Mouse (Mus musculus) heart, embryonic 11.5 days (tissue): ENCODE data around the gene Gm10974. TPM values are rescaled to one million over a fixed set of nuclear protein-coding genes. Genes with fewer than 3 reads are reported as not detected.
A peak's percentile ranks its signal among the peaks of the same experiment; 100 is the strongest.

Experiments
- ATAC-seq: fragments of 200-750 bp; cut with Nextera tagmentation; replicated peaks from 2 replicates; pipeline ENCODE4 v1.8.0; 2017; ENCODE audit warnings: moderate library complexity; ENCODE audit not compliant: insufficient number of reproducible peaks, low FRiP score, low TSS enrichment
- H3K27ac ChIP-seq: fragments of 300-500 bp; sonication (generic); 2 replicates; pipeline ENCODE4 v1.5.1; 2014; ENCODE audit warnings: mild to moderate bottlenecking, low read depth, low read length
- H3K27me3 ChIP-seq: fragments of 300-500 bp; sonication (generic); 2 replicates; pipeline ENCODE4 v1.6.1; 2014; ENCODE audit warnings: mild to moderate bottlenecking, low read length, mixed read lengths; ENCODE audit not compliant: control insufficient read depth, insufficient read depth
- H3K36me3 ChIP-seq: fragments of 300-500 bp; sonication (generic); 2 replicates; pipeline ENCODE4 v1.6.1; 2014; ENCODE audit warnings: mild to moderate bottlenecking, low read length, moderate library complexity, mixed read lengths; ENCODE audit not compliant: control insufficient read depth, insufficient read depth
- H3K4me1 ChIP-seq: fragments of 300-500 bp; sonication (generic); 2 replicates; pipeline ENCODE4 v1.6.1; 2014; ENCODE audit warnings: low read length; ENCODE audit not compliant: control insufficient read depth, insufficient read depth
- H3K4me2 ChIP-seq: fragments of 300-500 bp; sonication (generic); 2 replicates; pipeline ENCODE4 v1.6.1; 2014; ENCODE audit warnings: mild to moderate bottlenecking, moderate library complexity
- H3K4me3 ChIP-seq: fragments of 300-500 bp; sonication (generic); 2 replicates; pipeline ENCODE4 v1.5.1; 2014; ENCODE audit warnings: low read depth, low read length
- H3K9ac ChIP-seq: fragments of 300-500 bp; sonication (generic); 2 replicates; pipeline ENCODE4 v1.6.1; 2014; ENCODE audit warnings: mild to moderate bottlenecking, low read depth, low read length, moderate library complexity
- H3K9me3 ChIP-seq: fragments of 300-500 bp; sonication (generic); replicated peaks from 2 replicates; pipeline ENCODE4 v1.6.1; 2016; ENCODE audit warnings: low read length; ENCODE audit not compliant: control insufficient read depth
- WGBS: fragments of 180-500 bp; shearing (Covaris S2); extraction: QIAGEN DNeasy Blood & Tissue Kit; methylation state at CpG from one replicate; pipeline ENCODE4 v1.1.7; 2014; ENCODE audit not compliant: insufficient replicate concordance; 5-methylcytosine and 5-hydroxymethylcytosine counted together
- polyA plus RNA-seq: library from polyadenylated mRNA; unstranded; fragments of >200 nt; fragmentation: Nextera tagmentation; extraction: Ambion mirVana; gene quantifications from 2 replicates; pipeline ENCODE4 v1.2.1, GENCODE M21; 2014

Gene Gm10974
- polyA plus RNA-seq, 1 experiment from 2014 or later: not detected

DNA sequence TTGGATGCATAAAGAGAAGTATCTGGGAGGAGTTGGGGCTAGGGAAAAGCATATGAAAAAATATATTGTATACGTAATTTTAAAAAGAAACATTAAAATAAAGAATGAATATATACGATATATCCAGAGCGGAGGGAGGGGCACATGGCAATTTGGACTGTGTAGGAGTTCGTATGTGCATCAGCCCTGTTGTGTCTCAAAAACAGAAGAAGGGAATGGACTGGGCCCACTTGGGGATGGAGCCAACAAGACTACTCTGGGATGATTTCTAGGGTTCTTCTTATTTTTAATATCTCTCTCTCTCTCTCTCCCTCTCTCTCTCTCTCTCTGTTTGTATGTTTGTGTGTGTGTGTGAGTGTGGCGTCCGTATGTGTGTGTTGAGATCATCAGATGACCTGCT, 20.7 kb downstream of the Gm10974 start:
- Histone ChIP-seq H3K4me2 (no peak overlapping the region), H3K36me3 (no peaks in the 10 kb centered on the region), H3K4me1 (no peaks in the 10 kb centered on the region), H3K9ac (no peak overlapping the region), H3K27ac (no peak overlapping the region), H3K27me3 (no peaks in the 10 kb centered on the region), H3K4me3 (no peak overlapping the region), H3K9me3 (no peaks in the 10 kb centered on the region)
- 91% methylated on average over 6 of the region's 6 CpGs for WGBS
- no peak for ATAC-seq

GRCm38 (mm10) chr7:66387419-66387812, 21.7 kb downstream of the Gm10974 start:
- no peak overlapping the region for H3K27ac ChIP-seq
- 3% methylated on average over 13 of the region's 13 CpGs for WGBS

DNA sequence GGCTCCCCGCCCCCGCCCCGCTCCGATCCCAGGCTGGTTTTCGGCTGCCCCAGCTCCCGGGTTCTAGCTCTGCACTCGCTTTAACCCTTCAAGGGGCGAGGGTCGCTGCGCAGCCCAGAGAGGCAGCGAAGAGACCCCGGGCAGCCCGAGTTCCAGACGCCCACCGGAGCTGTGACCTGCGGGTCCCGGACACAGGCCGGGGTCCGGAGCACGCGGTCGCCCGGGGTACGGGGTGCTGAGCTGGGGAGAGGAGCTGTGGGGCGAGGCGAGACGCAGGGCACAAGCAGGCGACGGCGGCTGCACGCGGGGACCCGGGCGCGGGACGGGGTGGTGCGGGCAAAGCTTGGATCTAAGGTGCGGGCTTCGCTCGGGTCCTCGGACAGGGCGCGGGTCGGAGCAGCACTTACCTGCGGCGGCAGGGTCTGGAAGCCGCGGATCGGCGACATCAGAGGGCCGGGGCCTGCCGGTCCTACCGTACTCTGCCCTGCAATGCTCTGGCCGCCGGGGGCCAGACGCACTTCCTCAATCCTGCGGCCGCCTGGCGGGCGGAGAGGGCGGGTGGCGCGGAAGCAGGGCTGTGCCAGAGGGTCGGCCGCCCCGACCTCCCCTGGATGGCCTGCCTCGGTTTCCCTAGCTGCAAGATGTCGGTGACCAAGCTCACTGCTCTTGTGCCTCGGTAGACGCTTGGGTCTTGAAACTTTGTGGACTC, 22.3 kb downstream of the Gm10974 start, which contains the start of gene Lrrk1:
Gene Lrrk1 (minus strand): TSS at position 538 of the 709 bp plus-strand sequence.
- under 1% methylated on average over 70 of the region's 70 CpGs for WGBS

More at GRCm38 (mm10) chr7:66387419-66387812, 21.7 kb downstream of the Gm10974 start:
- ATAC-seq: no peak
- Histone ChIP-seq H3K4me2 (peak overlapping the region; percentile 92), H3K4me1 (no peaks in the 10 kb centered on the region), H3K9ac (peak overlapping the region; percentile 94), H3K27me3 (no peaks in the 10 kb centered on the region), H3K4me3 (peak overlapping the region; percentile 74), H3K9me3 (no peaks in the 10 kb centered on the region), H3K36me3 (no peaks in the 10 kb centered on the region)

GRCm38 (mm10) chr7:66388621-66389532, 23.2 kb downstream of the Gm10974 start:
- Histone ChIP-seq H3K9me3 (no peaks in the 10 kb centered on the region), H3K27me3 (no peaks in the 10 kb centered on the region), H3K4me3 (peak overlapping the region; percentile 74), H3K36me3 (no peaks in the 10 kb centered on the region), H3K9ac (peak overlapping the region; percentile 94), H3K27ac (peak overlapping the region; percentile 50), H3K4me2 (peak overlapping the region; percentile 92), H3K4me1 (no peaks in the 10 kb centered on the region)
- ATAC-seq: 0 out of 2 replicates have a peak, but pooled peaks have one; percentile 51
- WGBS: 9% methylated on average over 28 of the region's 28 CpGs

More for the DNA sequence above, 22.3 kb downstream of the Gm10974 start, which contains the start of gene Lrrk1:
- no peaks in the 10 kb centered on the region for H3K36me3 ChIP-seq
- H3K27me3 ChIP-seq: no peaks in the 10 kb centered on the region
- H3K27ac ChIP-seq: peak within 1 kb of the TSS; percentile 50
- ATAC-seq: peak; percentile 69; the same call in 1 of the 2 replicates
- H3K9me3 ChIP-seq: no peaks in the 10 kb centered on the region
- peak within 1 kb of the TSS; percentile 92 for H3K4me2 ChIP-seq
- H3K9ac ChIP-seq: peak within 1 kb of the TSS; percentile 94
- H3K4me3 ChIP-seq: peak within 1 kb of the TSS; percentile 74
- H3K4me1 ChIP-seq: no peaks in the 10 kb centered on the region

- H3K36me3 ChIP-seq: no peaks in the 10 kb centered on the region
- no peaks in the 10 kb centered on the region for H3K9me3 ChIP-seq
- 67% methylated on average over 3 of the region's 3 CpGs for WGBS
- no peak overlapping the region for H3K4me2 ChIP-seq
- H3K27me3 ChIP-seq: no peaks in the 10 kb centered on the region
- H3K9ac ChIP-seq: no peak overlapping the region
- no peaks in the 10 kb centered on the region for H3K4me1 ChIP-seq
- no peak overlapping the region for H3K4me3 ChIP-seq
- no peak for ATAC-seq
- H3K27ac ChIP-seq: no peak overlapping the region
Measured at GRCm38 (mm10) chr7:66397288-66397687, 31.6 kb downstream of the Gm10974 start.

DNA sequence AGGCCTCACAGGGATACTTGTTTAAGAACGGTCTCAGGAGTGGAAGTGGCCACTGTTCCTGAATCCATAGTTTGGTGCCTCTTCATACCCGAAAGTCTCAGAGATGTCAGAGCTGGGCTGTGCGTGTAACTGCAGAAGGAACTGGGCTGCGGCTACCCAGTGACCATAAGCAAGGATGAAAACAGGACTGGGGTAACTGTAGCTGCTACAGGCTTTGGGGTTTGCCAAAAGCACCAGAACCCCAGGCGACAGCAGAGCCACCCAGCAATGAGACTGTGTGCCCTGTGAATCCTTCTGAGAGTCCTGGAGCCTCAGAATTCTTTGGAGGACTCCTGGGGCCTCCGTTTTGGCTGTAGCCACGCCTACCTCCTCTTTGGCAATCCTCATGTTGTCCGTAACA, 35.9 kb downstream of the Gm10974 start:
- no peak for ATAC-seq
- WGBS: 63% methylated on average over 8 of the region's 8 CpGs
- Histone ChIP-seq H3K4me3 (no peak overlapping the region), H3K4me2 (no peak overlapping the region), H3K4me1 (peaks cover 13% of the 10 kb centered on the region), H3K9me3 (no peaks in the 10 kb centered on the region), H3K27ac (no peak overlapping the region), H3K36me3 (no peaks in the 10 kb centered on the region), H3K27me3 (no peaks in the 10 kb centered on the region), H3K9ac (no peak overlapping the region)

DNA sequence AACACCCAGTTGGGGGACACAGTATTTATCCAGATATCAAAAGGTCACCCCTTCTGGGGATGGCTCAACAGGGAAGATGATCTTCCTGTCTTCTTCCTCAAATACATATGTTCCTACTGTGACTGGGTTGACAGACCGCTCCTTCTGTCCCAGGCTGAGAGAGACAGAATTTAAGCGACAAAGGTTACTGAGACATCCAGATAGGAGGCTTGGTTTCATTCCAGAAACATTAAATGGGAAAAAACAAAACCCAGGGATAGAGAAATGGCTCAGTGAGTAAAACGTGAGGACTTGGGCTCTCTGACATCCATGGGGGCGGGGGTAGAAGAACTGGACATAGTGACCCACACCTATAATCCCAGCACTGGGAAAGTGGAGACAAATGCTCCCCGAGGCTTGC, 37.2 kb downstream of the Gm10974 start:
- no peaks in the 10 kb centered on the region for H3K36me3 ChIP-seq
- H3K9ac ChIP-seq: no peak overlapping the region
- no peak for ATAC-seq
- H3K4me2 ChIP-seq: no peak overlapping the region
- H3K27ac ChIP-seq: no peak overlapping the region
- WGBS: 84% methylated on average over 5 of the region's 5 CpGs
- H3K9me3 ChIP-seq: no peaks in the 10 kb centered on the region
- H3K4me3 ChIP-seq: no peak overlapping the region
- H3K27me3 ChIP-seq: no peaks in the 10 kb centered on the region
- peaks cover 15% of the 10 kb centered on the region for H3K4me1 ChIP-seq

DNA sequence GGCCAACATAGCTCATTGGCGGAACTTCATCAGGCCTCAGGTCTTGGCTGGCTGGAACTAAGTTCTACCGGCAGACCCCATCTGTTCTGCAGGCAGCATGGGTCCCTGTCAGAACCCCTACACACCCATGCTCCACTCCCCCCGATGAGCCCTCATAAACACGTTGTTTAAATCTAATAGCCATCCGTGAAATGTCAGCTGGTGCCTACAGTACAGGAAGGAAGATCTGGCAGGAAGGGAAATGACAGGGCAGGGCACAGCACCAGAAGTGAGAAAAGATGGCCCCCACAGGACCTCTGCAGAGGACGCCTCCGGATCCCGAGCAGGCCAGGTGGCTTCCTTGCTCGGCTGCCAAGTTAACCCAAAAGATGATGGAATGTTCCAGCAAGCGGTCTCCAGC, 38.4 kb downstream of the Gm10974 start:
- Histone ChIP-seq H3K4me3 (no peak overlapping the region), H3K27ac (no peak overlapping the region), H3K9ac (no peak overlapping the region), H3K4me1 (peaks cover 15% of the 10 kb centered on the region), H3K36me3 (no peaks in the 10 kb centered on the region), H3K27me3 (no peaks in the 10 kb centered on the region), H3K4me2 (no peak overlapping the region), H3K9me3 (no peaks in the 10 kb centered on the region)
- 54% methylated on average over 10 of the region's 10 CpGs for WGBS
- no peak for ATAC-seq
